Mouse (Mus musculus): ENCODE results near the gene Snx25.

Gene Snx25

GRCm38 (mm10) chr8:46022203-46022602, 129.8 kb downstream of the Snx25 start:
- no peak for DNase-seq (ENCODE audit: low read depth, low spot score)

- DNase-seq (ENCODE audit: low read depth, low spot score): peak; percentile 58
These were observed 140.9 kb downstream of the Snx25 start for GRCm38 (mm10) chr8:46010746-46011680.

- no peak for DNase-seq (ENCODE audit: low read depth, low spot score)
These were observed 141.7 kb downstream of the Snx25 start for GRCm38 (mm10) chr8:46010306-46010705.

GRCm38 (mm10) chr8:46007050-46007672, 144.8 kb downstream of the Snx25 start:
- no peak for DNase-seq (ENCODE audit: low read depth, low spot score)

GRCm38 (mm10) chr8:46005596-46005995, 146.4 kb downstream of the Snx25 start, which contains the start of gene Ankrd37:
Gene Ankrd37, minus strand, starts transcription at chr8:46005707.
- no peak for DNase-seq (ENCODE audit: low read depth, low spot score)

DNA sequence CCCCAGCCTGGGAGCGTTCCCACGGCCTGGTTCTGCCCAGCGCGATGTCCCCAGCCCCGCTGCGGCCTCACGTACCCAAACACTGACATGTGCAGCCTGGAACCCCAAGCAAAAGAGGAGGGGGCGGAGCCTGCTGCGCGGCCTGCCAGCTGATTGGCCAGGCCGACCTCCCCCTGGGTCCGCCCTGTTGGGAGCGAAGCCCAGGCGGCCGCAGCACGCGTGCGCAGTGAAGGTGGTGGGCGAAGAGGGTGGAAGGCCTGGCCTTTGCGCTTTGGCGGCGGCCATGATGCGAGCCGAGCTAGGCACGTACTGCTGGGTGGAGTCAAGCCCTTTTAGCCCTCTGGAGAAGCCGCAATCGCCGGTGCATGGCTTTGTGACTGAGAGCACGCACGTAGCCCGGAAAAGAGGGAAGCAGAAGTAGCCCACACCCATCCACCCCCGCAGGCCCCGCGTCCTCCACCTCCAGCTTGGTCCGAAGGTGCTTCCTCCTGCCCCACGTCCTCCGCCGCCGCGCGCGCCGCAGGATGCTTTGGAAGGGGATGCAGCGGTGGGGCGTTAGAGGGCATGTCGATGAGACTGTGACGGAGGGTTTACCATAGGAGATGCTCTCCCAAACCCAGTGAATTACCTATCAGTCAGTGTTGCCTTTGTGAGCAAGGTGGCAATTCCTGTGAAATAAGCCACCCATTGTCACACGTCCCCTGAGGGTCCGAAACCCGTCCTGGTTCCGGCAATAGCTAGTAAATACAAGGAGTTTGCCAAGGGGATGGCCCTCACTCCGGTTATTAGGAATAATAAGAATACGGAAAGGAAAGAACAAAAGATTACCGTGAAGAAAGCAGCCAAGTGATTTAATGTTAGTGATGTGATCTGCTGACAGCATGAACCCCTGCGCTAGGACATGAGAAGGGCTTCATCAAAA, 151.9 kb downstream of the Snx25 start:
- DNase-seq (ENCODE audit: low read depth, low spot score): peak; percentile 97

DNA sequence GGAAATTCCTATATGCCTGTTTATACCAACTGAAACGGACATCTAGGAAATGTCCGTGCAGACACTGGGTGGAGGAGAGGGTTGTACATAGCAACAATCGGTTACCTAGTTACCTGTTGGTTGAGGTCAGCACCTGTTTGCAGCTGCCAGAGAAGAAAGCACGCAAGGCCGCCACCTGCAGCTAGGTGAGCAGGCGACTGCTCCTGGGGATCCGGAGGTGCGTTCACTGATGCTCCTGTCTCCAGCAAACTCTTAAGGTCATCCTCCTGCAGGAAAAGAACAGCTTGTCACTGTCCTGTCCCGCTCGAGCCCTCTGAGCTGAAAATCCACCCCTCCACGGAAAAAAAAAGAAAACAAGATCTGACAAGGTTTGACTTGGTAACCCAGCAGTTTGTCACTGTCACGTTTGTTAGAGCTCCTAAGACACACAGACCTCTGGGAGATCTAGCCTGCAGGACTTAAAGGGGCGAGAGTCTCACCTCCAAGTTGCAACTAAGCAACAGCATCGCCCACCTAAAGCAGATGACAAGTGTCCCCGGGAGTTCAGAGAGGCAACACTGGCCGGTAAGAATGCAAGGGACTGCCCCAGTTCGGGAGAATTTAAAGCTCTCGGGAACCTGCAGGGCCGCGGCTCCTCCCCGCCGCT, 152.7 kb downstream of the Snx25 start, which contains the start of gene Lrp2bp:
Lrp2bp (plus strand) TSS at position 166 of the 646 bp plus-strand sequence.
- DNase-seq (ENCODE audit: low read depth, low spot score): no peak

- no peak for DNase-seq (ENCODE audit: low read depth, low spot score)
These were observed 153.7 kb downstream of the Snx25 start for GRCm38 (mm10) chr8:45998228-45998627.

GRCm38 (mm10) chr8:45995576-45995975, 156.4 kb downstream of the Snx25 start:
- DNase-seq (ENCODE audit: low read depth, low spot score): no peak

DNA sequence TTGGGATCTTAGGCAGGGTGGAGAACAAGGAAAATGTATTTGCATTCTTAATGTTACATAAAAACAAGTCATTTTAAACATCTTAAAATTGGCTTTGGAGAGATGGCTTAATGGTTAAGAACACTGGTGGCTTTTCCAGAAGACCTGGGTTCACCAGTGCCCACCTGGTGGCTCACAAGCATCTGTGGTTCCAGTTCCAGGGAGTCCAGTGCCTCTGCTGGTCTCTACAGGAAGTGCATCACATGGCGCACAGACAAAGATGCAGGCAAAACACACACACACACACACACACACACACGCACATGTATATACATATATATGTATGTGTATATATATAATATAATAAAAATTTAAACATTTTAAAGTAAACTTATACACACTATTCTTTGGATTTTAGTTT, 157.8 kb downstream of the Snx25 start:
- DNase-seq (ENCODE audit: low read depth, low spot score): no peak

DNA sequence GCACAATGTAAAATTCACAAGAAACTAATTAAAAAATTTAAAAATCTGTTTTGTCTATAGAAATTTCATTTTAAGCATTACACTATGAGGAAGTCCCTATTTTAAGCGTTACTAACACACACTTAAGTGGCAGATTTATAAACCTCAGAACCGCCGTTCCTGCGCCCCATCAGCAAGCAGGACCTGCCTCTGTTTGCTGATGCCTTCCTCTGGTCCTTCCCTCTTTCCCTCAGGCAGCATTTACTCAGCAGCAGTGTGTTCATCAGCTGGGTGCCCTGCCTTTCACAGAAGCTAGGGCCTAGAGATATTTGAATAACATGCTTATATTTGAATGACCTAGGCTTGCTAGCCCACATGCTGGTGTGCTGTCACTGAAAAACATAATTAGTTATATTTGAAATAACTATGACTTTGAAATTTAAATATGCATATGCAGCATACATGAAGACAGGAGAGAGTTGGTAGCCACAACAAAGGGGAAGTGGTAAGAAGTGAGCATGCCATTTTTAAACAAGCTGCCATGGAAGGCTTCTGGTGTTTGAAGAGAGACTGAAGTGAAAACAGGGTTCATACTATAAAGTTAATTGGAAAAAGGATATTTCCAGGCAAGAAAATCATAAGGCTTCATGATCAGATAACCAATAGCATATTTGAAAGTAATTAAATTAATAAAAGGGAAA, 161.2 kb downstream of the Snx25 start:
- DNase-seq (ENCODE audit: low read depth, low spot score): no peak

DNA sequence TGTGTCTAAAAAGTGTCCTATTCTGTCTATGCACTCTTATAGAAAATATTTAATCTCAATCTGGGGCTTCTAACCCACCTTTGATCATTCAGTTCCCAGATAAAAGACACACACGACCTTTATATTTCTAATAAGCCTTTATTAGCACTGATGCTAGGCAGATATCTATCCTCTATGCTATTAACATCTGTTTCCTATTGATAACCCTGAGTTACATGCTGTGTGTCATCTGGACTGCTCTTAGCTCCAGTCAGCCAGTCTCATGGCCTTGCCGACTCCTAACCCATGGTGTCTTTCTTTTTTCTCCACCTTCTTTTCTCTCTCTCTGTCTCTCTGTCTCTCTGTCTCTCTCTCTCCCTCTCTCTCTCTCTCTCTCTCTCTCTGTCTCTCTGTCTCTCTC, 163.8 kb downstream of the Snx25 start:
- no peak for DNase-seq (ENCODE audit: low read depth, low spot score)

GRCm38 (mm10) chr8:45986665-45987064, 165.3 kb downstream of the Snx25 start:
- DNase-seq (ENCODE audit: low read depth, low spot score): no peak

Measured in retina, postnatal 7 days (tissue).